Mouse (Mus musculus): ENCODE results near the gene Immp2l. TPM values are rescaled to one million over a fixed set of nuclear protein-coding genes. Genes with fewer than 3 reads are reported as not detected.
A peak's percentile ranks its signal among the peaks of the same experiment; 100 is the strongest.
"Not testable (repeated sequence)": the region's sequence is repeated elsewhere in the genome, so short reads cannot be mapped to it uniquely, and the experiment has no call there.

The Immp2l gene
- total and polyA plus RNA-seq, 2 experiments = 35.8 to 133 TPM

GRCm38 (mm10) chr12:41851896-41852470, 828.1 kb downstream of the Immp2l start:
- DNase-seq (ENCODE audit: extremely low read depth, low read depth, low spot score) = peak; percentile 76
- Histone ChIP-seq H3K27me3 (ENCODE audit: control insufficient read depth, insufficient read depth, low read length) (no peaks in the 10 kb centered on the region), H3K79me2 (ENCODE audit: control insufficient read depth, insufficient read depth, low read length) (no peaks in the 10 kb centered on the region), H3K9ac (ENCODE audit: low read depth, low read length) (no peak overlapping the region), H3K4me3 (ENCODE audit: insufficient read depth, low read depth, low read length) (peak overlapping the region; percentile 59), H3K4me1 (ENCODE audit: control insufficient read depth, insufficient read depth, low read length) (no peaks in the 10 kb centered on the region; the same call in 1 of the 2 replicates), H3K27ac (replicated peaks; ENCODE audit: insufficient read depth, low read depth, low read length) (no peak overlapping the region), H3K36me3 (ENCODE audit: control insufficient read depth, insufficient read depth, low read length) (no peaks in the 10 kb centered on the region)
- 36% methylated on average over 7 of the region's 7 CpGs for WGBS
- no peak for TF ChIP-seq CTCF (IDR thresholded peaks at IDR 0.05; ENCODE audit: low read depth, low read length)
- no peak for TF ChIP-seq POLR2A (IDR thresholded peaks at IDR 0.05; ENCODE audit: extremely low read depth, insufficient read depth, low read length)

- WGBS = 67% methylated on average over 5 of the region's 5 CpGs
Measured at GRCm38 (mm10) chr12:41859652-41860051, 835.8 kb downstream of the Immp2l start.

GRCm38 (mm10) chr12:41868317-41868716, 844.4 kb downstream of the Immp2l start:
- DNase-seq (ENCODE audit: extremely low read depth, low read depth, low spot score) = no peak
- TF ChIP-seq POLR2A (IDR thresholded peaks at IDR 0.05; ENCODE audit: extremely low read depth, insufficient read depth, low read length) = no peak
- no peak for TF ChIP-seq CTCF (IDR thresholded peaks at IDR 0.05; ENCODE audit: low read depth, low read length)
- WGBS = 93% methylated on average over 2 of the region's 2 CpGs
- Histone ChIP-seq H3K4me3 (ENCODE audit: insufficient read depth, low read depth, low read length) (no peak overlapping the region), H3K79me2 (ENCODE audit: control insufficient read depth, insufficient read depth, low read length) (no peaks in the 10 kb centered on the region), H3K27ac (replicated peaks; ENCODE audit: insufficient read depth, low read depth, low read length) (no peak overlapping the region), H3K4me1 (ENCODE audit: control insufficient read depth, insufficient read depth, low read length) (no peaks in the 10 kb centered on the region), H3K36me3 (ENCODE audit: control insufficient read depth, insufficient read depth, low read length) (no peaks in the 10 kb centered on the region), H3K9ac (ENCODE audit: low read depth, low read length) (no peak overlapping the region), H3K27me3 (ENCODE audit: control insufficient read depth, insufficient read depth, low read length) (no peaks in the 10 kb centered on the region)

More at GRCm38 (mm10) chr12:41859652-41860051, 835.8 kb downstream of the Immp2l start:
- not testable (repeated sequence) for H3K27me3 ChIP-seq (ENCODE audit: control insufficient read depth, insufficient read depth, low read length); H3K9ac ChIP-seq (ENCODE audit: low read depth, low read length); H3K27ac ChIP-seq (replicated peaks; ENCODE audit: insufficient read depth, low read depth, low read length); H3K79me2 ChIP-seq (ENCODE audit: control insufficient read depth, insufficient read depth, low read length); H3K4me1 ChIP-seq (ENCODE audit: control insufficient read depth, insufficient read depth, low read length); H3K4me3 ChIP-seq (ENCODE audit: insufficient read depth, low read depth, low read length); H3K36me3 ChIP-seq (ENCODE audit: control insufficient read depth, insufficient read depth, low read length); DNase-seq (ENCODE audit: extremely low read depth, low read depth, low spot score)

GRCm38 (mm10) chr12:41874015-41874414, 850.1 kb downstream of the Immp2l start:
- Histone ChIP-seq H3K27me3 (ENCODE audit: control insufficient read depth, insufficient read depth, low read length) (no peaks in the 10 kb centered on the region), H3K36me3 (ENCODE audit: control insufficient read depth, insufficient read depth, low read length) (no peaks in the 10 kb centered on the region), H3K4me1 (ENCODE audit: control insufficient read depth, insufficient read depth, low read length) (no peaks in the 10 kb centered on the region), H3K4me3 (ENCODE audit: insufficient read depth, low read depth, low read length) (no peak overlapping the region), H3K27ac (replicated peaks; ENCODE audit: insufficient read depth, low read depth, low read length) (no peak overlapping the region), H3K79me2 (ENCODE audit: control insufficient read depth, insufficient read depth, low read length) (no peaks in the 10 kb centered on the region), H3K9ac (ENCODE audit: low read depth, low read length) (no peak overlapping the region)
- WGBS = 59% methylated on average over 2 of the region's 2 CpGs
- peak; percentile 8; the same call in 1 of the 2 replicates for TF ChIP-seq CTCF (IDR thresholded peaks at IDR 0.05; ENCODE audit: low read depth, low read length)
- TF ChIP-seq POLR2A (IDR thresholded peaks at IDR 0.05; ENCODE audit: extremely low read depth, insufficient read depth, low read length) = no peak
- no peak for DNase-seq (ENCODE audit: extremely low read depth, low read depth, low spot score)

GRCm38 (mm10) chr12:41877292-41877959, 853.5 kb downstream of the Immp2l start:
- H3K27ac ChIP-seq (replicated peaks; ENCODE audit: insufficient read depth, low read depth, low read length) = no peak overlapping the region
- no peaks in the 10 kb centered on the region for H3K4me1 ChIP-seq (ENCODE audit: control insufficient read depth, insufficient read depth, low read length)
- no peak overlapping the region for H3K9ac ChIP-seq (ENCODE audit: low read depth, low read length)
- no peaks in the 10 kb centered on the region for H3K79me2 ChIP-seq (ENCODE audit: control insufficient read depth, insufficient read depth, low read length)
- DNase-seq (ENCODE audit: extremely low read depth, low read depth, low spot score) = no peak
- WGBS = 61% methylated on average over 5 of the region's 5 CpGs
- no peak overlapping the region for H3K4me3 ChIP-seq (ENCODE audit: insufficient read depth, low read depth, low read length)
- H3K36me3 ChIP-seq (ENCODE audit: control insufficient read depth, insufficient read depth, low read length) = no peaks in the 10 kb centered on the region
- TF ChIP-seq POLR2A (IDR thresholded peaks at IDR 0.05; ENCODE audit: extremely low read depth, insufficient read depth, low read length) (no peak), CTCF (IDR thresholded peaks at IDR 0.05; ENCODE audit: low read depth, low read length) (no peak)
- H3K27me3 ChIP-seq (ENCODE audit: control insufficient read depth, insufficient read depth, low read length) = no peaks in the 10 kb centered on the region

- no peaks in the 10 kb centered on the region for H3K79me2 ChIP-seq (ENCODE audit: control insufficient read depth, insufficient read depth, low read length)
- 82% methylated on average over 3 of the region's 3 CpGs for WGBS
- no peaks in the 10 kb centered on the region for H3K27me3 ChIP-seq (ENCODE audit: control insufficient read depth, insufficient read depth, low read length)
- H3K9ac ChIP-seq (ENCODE audit: low read depth, low read length) = no peak overlapping the region
- no peak for DNase-seq (ENCODE audit: extremely low read depth, low read depth, low spot score)
- no peaks in the 10 kb centered on the region for H3K36me3 ChIP-seq (ENCODE audit: control insufficient read depth, insufficient read depth, low read length)
- H3K4me3 ChIP-seq (ENCODE audit: insufficient read depth, low read depth, low read length) = no peak overlapping the region
- H3K27ac ChIP-seq (replicated peaks; ENCODE audit: insufficient read depth, low read depth, low read length) = no peak overlapping the region
- TF ChIP-seq POLR2A (IDR thresholded peaks at IDR 0.05; ENCODE audit: extremely low read depth, insufficient read depth, low read length) (no peak), CTCF (IDR thresholded peaks at IDR 0.05; ENCODE audit: low read depth, low read length) (no peak)
- no peaks in the 10 kb centered on the region for H3K4me1 ChIP-seq (ENCODE audit: control insufficient read depth, insufficient read depth, low read length)
Measured at GRCm38 (mm10) chr12:41878493-41878892, 854.6 kb downstream of the Immp2l start.

Measured in liver, adult 2 months (tissue).